Mouse (Mus musculus) 3134 (cell line): ENCODE measurements around the gene Yif1a.

ENCODE experiments used
- DNase-seq: peaks from one replicate; pipeline ENCODE4 v3.0.0-alpha.2; 2011; ENCODE audit warnings: low spot score; ENCODE audit not compliant: insufficient read length; ENCODE audit errors: extremely low read depth

Gene Yif1a

DNA sequence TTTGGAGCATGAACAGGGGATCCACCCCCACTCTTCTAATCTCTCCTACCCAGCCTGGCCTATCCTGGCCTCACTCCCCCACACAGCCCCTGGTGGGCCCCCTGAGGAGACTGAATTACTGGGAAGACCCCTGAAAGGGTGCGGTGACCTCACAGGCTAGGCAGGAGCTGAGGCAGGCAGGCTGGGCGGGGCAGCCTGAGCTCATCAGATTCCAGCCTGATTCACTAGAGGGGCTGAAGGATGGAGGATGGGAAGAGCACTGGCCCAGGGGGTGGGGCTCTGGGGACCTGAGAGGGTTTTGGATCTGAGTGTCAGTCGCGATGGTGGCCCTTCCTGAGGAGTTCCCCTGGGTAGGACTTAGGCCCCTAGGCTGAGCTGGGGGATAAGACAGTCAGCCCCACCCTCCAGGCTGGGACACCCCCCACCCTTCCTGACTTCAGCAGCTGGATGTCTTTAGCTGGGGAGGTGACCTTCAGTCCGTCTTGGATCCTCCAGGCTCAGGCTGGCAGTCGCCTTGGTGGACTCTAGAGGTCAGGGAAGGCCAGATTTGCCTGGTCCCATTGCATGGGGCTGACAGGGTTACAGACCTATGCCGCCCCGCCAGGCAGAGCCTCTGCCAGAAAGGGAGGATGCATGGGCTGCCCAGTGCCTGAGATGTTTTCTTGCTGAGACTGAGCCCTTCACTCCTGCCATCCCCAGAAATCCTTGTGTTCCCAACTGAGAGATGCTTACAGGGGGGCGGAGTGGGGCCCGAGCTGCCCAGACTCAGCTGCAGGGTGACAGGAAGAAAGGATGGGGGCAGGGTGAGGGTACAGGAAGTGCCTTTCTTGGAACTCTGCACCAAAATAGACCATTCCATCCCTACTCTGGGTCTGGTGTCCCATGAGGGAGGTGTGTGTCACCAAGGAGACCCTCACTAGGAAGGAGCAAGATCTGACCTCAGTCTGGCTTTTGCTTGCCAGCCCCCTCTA, 29.3 kb upstream of the Yif1a start:
- DNase-seq: peak; percentile 63

DNA sequence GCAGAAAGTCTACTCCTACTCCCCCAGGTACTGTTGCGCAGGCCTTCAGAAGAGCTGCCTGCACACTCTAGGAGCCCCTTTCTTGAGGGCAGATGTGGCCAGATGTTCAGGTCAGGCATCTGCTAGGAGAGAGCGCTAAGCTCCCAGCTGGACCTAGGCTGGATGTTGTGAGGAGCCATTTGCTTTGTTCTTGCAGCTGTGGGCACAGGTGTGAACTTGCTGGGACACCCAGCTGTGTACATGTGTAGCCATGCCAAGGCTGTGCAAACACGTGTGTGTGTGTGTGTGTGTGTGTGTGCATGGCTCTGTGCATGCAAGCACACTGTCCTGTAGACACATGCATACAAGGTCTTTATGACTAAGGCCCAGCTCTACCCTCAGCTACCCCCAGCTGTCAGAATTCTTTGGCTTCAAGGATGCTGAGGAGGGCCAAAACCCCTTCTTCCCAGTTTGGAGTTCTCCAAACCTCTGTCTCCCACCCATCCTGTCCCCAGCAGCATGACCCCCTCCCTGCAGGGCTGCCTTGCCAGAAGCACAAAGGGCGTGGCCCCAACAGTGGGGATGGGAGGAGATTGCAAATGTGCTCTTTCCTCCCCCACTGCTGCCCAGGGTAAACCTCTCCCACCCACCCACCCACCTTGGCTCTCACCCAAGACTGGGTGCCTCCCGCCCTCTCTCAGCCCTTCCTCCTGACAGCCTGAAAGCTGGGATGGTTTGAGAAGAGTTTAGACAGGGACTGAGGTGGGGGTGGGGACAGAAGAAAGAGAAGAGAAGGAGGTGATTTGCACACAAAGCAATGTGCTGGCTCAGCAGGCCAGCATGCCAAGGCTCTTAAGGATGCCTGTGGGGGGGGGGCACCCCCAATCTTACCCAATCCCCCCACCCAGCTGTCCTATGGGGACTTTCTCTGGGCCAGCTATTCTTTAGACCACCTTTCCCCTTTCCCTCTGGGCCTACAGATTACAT, 27.7 kb upstream of the Yif1a start:
- DNase-seq: no peak

DNA sequence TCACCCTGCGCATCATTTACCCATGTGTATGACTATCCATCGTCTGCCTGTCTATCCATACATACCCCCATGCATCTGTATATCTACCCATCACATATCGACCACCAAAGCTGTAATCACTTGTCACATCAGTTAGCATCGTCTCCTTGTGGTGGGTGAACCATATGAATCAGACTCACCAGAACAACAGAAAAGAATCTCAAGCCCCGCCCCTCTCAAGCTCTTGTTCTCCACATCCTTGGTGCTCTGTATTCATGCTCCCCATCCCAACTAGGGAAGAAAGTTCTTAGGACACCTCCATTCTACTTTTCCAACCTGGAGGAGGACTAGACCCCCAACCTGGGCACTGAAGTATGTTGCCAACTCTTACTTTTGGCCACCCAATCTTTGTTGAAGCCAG, 26.3 kb upstream of the Yif1a start:
- DNase-seq: no peak

DNA sequence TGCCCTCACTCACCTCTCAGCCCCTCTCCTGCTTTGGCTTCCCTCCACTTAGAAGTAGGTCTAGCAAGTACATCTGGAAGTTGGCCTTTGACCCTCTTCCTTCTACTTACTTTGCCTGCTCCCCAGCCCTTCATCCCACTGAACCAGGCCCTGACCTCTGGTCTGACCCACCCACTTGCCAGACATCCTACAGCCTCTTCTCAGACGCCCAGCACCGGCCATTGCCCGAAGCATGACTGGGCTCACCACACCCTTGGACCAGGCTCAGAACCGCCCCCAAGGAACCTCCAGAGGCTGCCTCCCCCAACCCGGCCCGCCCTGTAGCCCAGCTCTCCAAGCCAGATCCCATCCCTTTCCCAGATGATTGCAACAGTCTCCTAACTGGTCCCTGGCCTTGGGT, 25.9 kb upstream of the Yif1a start:
- peak; percentile 47 for DNase-seq

DNA sequence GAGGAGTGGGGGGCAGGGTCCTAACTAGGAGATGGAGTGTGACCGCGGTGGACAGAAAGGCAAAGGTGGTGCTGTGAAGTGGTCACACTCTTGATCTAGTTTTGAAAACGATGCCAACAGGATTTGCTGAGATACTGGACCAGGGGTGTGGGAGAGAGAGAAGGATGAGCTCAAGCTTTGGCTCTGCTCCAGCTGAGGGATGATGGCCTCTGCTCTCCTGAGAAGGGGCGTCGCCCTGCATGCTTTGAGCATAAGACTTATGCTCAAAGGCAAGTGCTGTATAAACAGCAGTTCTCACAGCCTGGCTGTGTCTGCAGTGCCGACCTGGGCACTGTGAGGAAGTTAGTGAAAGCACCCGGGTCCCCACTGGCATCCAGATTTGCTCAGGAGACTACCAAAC, 23.2 kb upstream of the Yif1a start:
- DNase-seq: no peak

DNA sequence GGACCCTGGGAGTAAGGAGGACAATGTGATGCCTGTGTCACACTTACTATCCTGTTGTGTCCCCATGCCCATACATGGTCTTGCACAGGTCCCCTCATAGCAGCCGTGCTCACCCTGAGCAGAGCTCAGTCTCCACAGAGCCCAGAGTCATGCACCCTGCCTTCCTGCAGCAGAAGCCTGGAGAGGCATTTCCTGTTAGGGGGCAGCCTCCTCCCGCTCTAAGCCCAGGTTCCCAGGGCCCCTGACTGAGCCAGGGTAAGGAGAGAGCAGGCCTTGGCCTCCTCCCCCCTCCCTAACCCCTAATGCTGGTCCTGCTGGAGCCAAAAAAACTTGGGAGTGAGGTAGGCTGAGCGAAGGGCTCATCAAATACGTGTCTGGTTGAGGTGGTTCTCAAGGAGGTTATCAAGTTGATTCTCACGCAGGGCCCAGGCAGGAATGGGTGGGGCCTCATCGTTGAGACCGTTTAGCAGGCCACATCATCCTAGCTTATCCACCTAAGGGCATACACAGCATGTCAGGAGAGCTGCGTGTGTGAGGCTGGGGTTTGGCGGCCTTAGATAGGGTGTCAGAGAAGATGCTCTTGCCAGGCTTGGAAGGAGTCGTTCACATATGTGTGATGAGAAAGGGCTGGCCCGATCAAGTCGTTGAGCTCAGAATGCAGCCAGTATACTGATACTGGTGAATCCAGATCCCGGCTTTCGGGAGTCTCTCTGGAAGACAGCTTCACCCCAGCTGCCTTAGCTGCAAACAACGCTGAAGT, 21.1 kb upstream of the Yif1a start:
- no peak for DNase-seq

DNA sequence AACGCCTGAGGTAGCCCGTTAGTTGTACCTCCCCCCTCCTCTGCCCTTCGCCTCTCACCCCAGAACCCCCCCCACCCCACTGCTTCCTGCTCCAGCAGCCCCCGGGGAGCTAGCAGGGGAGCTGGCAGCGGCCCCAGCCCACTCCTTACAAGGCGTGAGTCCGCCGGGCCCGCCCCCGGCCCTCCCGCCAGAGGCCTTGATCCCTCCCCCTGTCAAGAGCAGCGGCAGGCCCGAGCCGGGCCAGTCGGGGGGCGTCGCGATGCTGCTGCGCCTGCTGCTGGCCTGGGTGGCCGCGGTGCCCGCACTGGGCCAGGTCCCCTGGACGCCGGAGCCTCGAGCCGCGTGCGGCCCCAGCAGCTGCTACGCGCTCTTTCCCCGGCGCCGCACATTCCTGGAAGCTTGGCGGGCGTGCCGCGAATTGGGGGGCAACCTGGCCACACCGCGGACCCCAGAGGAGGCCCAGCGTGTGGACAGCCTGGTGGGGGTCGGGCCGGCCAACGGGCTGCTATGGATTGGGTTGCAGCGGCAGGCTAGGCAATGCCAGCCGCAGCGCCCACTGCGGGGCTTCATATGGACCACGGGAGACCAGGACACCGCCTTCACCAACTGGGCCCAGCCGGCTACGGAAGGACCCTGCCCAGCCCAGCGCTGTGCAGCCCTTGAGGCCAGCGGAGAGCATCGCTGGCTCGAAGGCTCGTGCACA, 20.3 kb upstream of the Yif1a start, which contains the start of gene Cd248:
Cd248 (plus strand) TSS at position 212 of the 703 bp plus-strand sequence.
- no peak for DNase-seq

DNA sequence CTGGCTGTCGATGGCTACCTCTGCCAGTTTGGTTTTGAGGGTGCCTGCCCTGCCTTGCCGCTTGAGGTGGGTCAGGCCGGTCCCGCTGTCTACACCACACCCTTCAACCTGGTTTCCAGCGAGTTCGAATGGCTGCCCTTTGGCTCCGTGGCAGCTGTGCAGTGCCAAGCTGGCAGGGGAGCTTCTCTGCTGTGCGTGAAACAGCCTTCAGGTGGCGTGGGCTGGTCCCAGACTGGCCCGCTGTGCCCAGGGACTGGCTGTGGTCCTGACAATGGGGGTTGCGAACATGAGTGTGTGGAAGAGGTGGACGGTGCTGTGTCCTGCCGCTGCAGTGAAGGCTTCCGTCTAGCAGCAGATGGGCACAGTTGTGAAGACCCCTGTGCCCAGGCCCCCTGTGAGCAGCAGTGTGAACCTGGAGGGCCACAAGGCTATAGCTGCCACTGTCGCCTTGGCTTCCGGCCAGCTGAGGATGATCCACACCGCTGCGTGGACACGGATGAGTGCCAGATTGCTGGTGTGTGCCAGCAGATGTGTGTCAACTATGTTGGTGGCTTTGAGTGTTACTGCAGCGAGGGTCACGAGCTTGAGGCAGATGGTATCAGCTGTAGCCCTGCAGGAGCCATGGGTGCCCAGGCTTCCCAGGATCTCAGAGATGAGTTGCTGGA, 19.6 kb upstream of the Yif1a start:
- peak; percentile 28 for DNase-seq

DNA sequence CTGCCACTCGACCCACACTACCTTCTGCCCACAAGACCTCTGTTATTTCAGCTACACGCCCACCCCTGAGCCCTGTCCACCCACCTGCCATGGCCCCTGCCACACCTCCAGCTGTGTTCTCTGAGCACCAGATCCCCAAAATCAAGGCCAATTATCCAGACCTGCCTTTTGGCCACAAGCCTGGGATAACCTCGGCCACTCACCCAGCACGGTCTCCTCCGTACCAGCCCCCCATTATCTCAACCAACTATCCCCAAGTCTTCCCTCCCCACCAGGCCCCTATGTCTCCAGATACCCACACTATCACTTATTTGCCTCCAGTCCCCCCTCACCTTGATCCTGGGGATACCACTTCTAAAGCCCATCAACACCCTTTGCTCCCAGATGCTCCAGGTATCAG, 18.9 kb upstream of the Yif1a start:
- DNase-seq: no peak

DNA sequence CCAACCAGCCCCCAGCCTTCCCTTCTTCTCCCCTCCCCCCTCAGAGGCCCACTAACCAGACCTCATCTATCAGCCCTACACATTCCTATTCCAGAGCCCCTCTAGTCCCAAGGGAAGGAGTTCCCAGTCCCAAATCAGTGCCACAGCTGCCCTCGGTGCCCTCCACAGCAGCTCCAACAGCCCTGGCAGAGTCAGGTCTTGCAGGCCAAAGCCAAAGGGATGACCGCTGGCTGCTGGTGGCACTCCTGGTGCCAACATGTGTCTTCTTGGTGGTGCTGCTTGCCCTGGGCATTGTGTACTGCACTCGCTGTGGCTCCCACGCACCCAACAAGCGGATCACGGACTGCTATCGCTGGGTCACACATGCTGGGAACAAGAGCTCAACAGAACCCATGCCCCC, 18.4 kb upstream of the Yif1a start:
- no peak for DNase-seq

DNA sequence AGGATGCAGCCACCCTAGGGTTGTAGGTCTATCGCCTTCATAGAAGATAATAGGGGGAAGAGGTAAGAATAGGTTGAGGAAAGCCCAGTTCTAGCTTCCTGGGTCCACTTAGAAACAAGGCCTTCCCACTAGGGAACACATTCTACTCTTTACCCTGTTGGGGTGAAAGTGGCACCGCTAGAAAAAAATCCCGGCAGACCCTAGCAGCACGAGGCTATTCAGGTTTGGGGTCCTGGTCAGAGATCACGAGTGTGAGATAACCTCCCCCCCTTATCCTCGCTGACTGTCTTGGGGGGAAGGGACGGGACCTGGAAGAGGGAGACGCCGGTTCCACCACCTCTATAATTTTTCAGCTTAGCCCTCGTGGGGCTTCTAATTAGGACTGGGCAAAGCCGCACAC, 17.3 kb upstream of the Yif1a start:
- DNase-seq: no peak

DNA sequence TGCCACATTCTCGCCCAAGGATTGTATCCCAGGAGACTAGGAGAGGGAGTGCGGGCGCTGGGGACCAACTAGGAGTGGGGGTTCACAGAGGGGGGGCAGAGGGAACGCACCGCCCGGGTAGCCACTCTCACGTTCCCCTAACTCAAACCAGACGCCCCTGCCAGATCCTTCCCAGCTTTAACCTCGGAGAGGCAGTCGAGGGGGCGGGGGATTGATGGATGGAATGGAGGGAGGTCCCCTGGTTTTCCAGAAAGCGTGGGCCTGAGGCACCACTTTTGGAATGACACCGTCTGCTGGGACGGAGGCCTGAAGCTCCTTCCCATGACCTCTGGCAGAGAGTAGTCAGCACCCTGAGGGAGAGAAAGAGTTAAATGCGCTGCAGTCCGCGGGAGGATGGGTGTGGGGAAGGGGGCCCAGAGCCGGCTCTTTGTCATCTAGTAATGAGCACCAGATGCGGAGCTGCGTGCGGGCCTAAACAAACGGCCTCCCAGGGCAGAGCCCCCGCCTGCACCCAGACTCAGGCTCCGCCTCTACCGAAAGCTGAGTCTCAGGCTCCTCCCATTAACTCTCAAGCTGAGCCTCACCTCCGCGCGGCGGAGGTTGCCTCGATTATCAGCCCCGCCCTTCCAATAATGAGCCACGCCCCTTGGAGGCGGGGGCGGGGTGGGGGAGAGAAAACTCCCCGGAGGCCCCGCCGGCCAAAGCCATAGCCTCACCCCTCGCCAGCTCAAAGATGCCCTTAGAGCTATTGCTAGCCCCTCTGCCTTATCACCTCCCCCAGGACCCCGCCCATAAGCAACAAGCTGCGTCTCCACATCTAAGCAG, 16.6 kb upstream of the Yif1a start:
- peak; percentile 83 for DNase-seq

DNA sequence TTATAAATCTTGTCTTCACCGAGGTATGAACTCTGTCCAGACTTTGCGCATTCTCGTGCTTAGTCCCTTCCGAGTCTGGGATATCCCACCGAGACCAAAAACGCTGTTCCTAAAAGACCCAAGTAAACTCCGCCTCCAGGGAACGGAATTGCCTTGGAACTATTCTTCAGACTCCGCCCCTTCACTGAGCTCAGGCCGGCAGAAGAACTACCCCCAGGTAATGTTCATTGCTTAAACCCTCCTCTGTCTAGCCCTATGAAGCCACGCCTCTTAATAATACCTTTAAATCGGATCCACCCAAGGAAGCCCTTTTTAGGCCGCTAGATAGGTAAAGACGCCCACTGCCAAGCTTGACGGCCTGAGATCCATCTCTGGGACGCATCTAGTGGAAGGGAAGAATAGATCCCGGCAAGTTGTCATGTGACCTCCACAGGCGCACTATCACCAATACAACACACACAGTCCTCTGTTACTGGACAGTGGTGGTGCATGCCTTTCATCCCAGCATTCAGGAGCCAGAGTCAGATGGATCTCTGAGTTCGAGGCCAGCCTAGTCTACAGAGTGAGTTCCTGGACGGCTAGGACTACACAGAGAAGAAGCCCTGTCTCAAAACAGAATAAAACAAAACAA, 15.8 kb upstream of the Yif1a start:
- DNase-seq: no peak

DNA sequence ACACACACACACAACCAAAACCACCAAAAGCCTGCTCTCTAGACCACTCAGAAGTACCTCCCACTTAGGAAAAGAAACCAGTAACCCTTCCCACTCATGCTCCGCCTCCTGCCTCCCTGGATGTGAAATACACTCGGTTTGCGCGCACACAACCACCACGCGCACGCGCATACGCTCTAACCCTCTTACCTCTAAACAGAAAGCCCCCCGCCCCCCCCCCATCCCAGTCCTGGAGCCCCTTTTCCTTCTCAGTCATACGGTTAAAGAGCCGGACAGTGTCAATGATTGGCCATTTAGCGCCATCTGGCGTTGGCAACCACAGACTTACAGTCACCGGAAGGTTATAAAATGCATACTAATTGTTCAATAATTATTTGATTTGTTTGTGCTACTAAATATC, 15.3 kb upstream of the Yif1a start:
- peak; percentile 64 for DNase-seq

DNA sequence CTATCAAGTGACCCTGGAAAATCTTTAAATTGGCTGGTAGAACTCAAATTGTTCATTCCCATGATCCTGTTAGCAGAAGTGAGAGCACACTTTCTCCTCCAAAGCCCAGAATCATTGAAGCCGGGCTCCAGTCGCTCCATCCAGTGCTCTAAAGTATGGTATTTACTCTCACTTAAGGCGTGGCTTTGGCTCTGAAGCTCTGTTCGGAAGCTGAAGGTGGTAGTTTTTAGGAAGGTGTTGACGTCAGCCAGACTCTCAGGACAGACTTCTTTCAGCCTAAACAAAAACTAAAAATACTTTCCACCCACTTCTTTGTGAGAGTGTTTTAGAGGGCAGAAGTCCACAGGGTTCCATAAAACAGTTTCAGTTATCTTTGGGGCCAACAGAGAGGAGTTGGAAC, 14.8 kb upstream of the Yif1a start:
- DNase-seq: no peak

DNA sequence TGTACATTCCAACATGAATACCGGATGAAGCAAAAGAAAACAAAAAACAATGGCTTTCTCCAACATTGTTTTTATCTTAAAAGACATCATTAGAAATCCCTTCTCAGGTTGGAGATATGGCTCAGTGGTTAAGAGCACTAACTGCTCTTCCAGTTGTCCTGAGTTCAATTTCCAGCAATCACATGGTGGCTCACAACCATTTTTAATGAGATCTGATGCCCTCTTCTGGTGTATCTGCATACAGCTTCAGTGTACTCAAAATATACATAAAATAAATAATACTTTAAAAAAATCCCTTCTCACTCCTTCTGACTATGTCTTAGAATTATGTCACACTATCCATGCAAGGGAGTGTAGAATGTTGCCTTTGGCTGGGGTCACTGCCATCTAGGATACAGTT, 9.1 kb upstream of the Yif1a start:
- no peak for DNase-seq

DNA sequence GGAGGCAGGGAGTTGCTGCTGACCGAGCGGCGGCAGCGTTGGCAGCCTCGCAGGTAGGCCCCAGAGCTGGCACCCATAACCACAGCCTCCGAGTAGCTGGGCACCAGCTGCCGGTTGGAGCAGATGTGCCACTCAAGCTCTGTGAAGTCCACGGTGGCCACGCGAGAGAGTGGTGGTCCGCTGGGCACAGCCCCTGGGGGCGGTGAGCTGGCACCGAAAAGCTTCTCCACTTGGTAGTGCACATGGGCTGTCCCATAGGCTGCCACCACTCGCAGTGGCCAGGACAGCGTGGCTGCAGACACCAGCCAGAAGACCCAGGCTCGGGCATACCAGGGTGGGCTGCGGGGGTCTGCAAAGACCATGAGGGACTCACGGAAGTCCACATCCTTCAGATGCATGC, 6.3 kb upstream of the Yif1a start:
- no peak for DNase-seq

DNA sequence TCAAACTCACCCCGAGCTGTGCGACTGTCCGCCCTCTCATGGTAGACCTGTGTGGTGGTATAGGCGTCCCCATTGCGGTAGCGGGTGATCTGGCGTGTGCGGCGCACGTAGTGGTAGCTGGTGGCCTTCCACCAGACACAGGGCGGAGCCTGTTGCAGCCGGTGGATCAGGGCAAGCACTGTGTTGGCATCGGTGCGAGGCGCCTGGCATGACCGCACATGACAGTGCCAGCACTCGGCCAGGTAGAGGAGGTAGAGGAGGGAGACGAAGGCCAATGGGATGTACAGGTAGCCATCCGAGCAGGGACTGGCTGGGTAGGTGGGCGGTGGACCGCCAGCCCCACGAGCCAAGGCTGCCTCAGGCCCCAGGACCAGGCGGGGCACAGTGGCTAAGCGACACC, 5.7 kb upstream of the Yif1a start:
- no peak for DNase-seq
